ENCODE assay signal across 6 mouse cellular contexts in genomic region chrX:32148141-32148540, GRCm38 (mm10).
DNase-seq lines count a peak whose midpoint lies in the region; ATAC-seq and TF ChIP-seq lines count a peak whose summit lies in the region.
"Not testable (repeated sequence)": the region's sequence is repeated elsewhere in the genome, so short reads cannot be mapped to it uniquely, and the experiment has no call there.

No protein-coding gene starts in this region.

- not testable (repeated sequence) for H3K36me3 ChIP-seq in limb, embryonic 11.5 days (ENCODE audit: control insufficient read depth, insufficient read depth, low read length); lung, postnatal 0 days (ENCODE audit: insufficient read depth, low read length)

- not testable (repeated sequence) for H3K27ac ChIP-seq in limb, embryonic 11.5 days (replicated peaks; ENCODE audit: low read depth, low read length); lung, postnatal 0 days (ENCODE audit: low read length)

- not testable (repeated sequence) for TF ChIP-seq CTCF in lung, postnatal 0 days (IDR thresholded peaks at IDR 0.05)

- peak; percentile 0 for DNase-seq in CD4-positive helper T cell, adult 2 months (ENCODE audit: low read depth, low spot score)
- peak; percentile 0 for DNase-seq in adrenal gland, postnatal 14 days
- peak; percentile 56 for DNase-seq in heart, adult 11 months
- DNase-seq in limb, embryonic 11.5 days (ENCODE audit: low spot score): peak; percentile 2
- peak; percentile 3 for DNase-seq in lung, postnatal 0 days (ENCODE audit: low spot score)
- peak; percentile 2 for DNase-seq in urinary bladder, postnatal 25 days (ENCODE audit: low spot score)

- H3K9me3 ChIP-seq in limb, embryonic 11.5 days (ENCODE audit: control insufficient read depth, low read length); lung, postnatal 0 days (ENCODE audit: low read length): not testable (repeated sequence)

- WGBS in limb, embryonic 11.5 days: 67% methylated on average over 1 of the region's 3 CpGs
- 64% methylated on average over 1 of the region's 3 CpGs for WGBS in lung, postnatal 0 days

- not testable (repeated sequence) for H3K4me2 ChIP-seq in limb, embryonic 11.5 days (ENCODE audit: low read depth, severe bottlenecking); lung, postnatal 0 days (replicated peaks; ENCODE audit: low read depth, low read length)

- not testable (repeated sequence) for H3K4me1 ChIP-seq in limb, embryonic 11.5 days (ENCODE audit: control insufficient read depth, insufficient read depth, low read length); lung, postnatal 0 days (ENCODE audit: insufficient read depth, low read depth, low read length)

- H3K4me3 ChIP-seq in limb, embryonic 11.5 days (ENCODE audit: low read depth, low read length); lung, postnatal 0 days (ENCODE audit: low read depth, low read length): not testable (repeated sequence)

- not testable (repeated sequence) for H3K27me3 ChIP-seq in limb, embryonic 11.5 days (ENCODE audit: control insufficient read depth, insufficient read depth, low read length); lung, postnatal 0 days (replicated peaks; ENCODE audit: insufficient read depth, low read length)

- ATAC-seq in limb, embryonic 11.5 days (ENCODE audit: insufficient number of reproducible peaks, low FRiP score, low TSS enrichment, low read depth); lung, postnatal 0 days: not testable (repeated sequence)

- TF ChIP-seq EP300 in lung, postnatal 0 days (IDR thresholded peaks at IDR 0.05): not testable (repeated sequence)

- not testable (repeated sequence) for H3K9ac ChIP-seq in limb, embryonic 11.5 days (ENCODE audit: low read length); lung, postnatal 0 days (replicated peaks; ENCODE audit: low read depth)

Comparison
In these comparisons a context has a peak if more than half of its experiments do, and no peak if none do; other contexts are left out.
1. DNase-seq: peak in every context shown above with its lines; median percentile 56 in heart, adult 11 months; 3 in lung, postnatal 0 days; 2 in limb, embryonic 11.5 days; 2 in urinary bladder, postnatal 25 days; 0 in CD4-positive helper T cell, adult 2 months; 0 in adrenal gland, postnatal 14 days.